Mouse (Mus musculus): Measurements from ENCODE around the gene Pstpip1. TPM values are rescaled to one million over a fixed set of nuclear protein-coding genes. Genes with fewer than 3 reads are reported as not detected.

Pstpip1 gene
- polyA plus RNA-seq, 1 experiment from 2014 or later, result 1.0 TPM

GRCm38 (mm10) chr9:56130536-56130935, 40.8 kb downstream of the Pstpip1 start:
- Histone ChIP-seq H3K9ac (replicated peaks; ENCODE audit: low read length) (no peak overlapping the region), H3K4me3 (replicated peaks; ENCODE audit: low read depth, low read length) (no peak overlapping the region), H3K4me2 (ENCODE audit: low read length) (no peak overlapping the region), H3K36me3 (ENCODE audit: control insufficient read depth, insufficient read depth, low read length) (peaks cover 76% of the 10 kb centered on the region), H3K9me3 (ENCODE audit: control insufficient read depth, low read length) (no peaks in the 10 kb centered on the region), H3K4me1 (ENCODE audit: control insufficient read depth, insufficient read depth, low read length) (no peaks in the 10 kb centered on the region), H3K27me3 (ENCODE audit: control insufficient read depth, insufficient read depth, low read length) (no peaks in the 10 kb centered on the region), H3K27ac (replicated peaks; ENCODE audit: low read depth, low read length) (no peak overlapping the region)
- WGBS, result 88% methylated on average over 4 of the region's 4 CpGs
- DNase-seq (no peak), ATAC-seq (ENCODE audit: low FRiP score, low TSS enrichment) (no peak)

GRCm38 (mm10) chr9:56131813-56132525, 42.2 kb downstream of the Pstpip1 start:
- Histone ChIP-seq H3K4me1 (ENCODE audit: control insufficient read depth, insufficient read depth, low read length) (no peaks in the 10 kb centered on the region), H3K27ac (replicated peaks; ENCODE audit: low read depth, low read length) (no peak overlapping the region), H3K4me3 (replicated peaks; ENCODE audit: low read depth, low read length) (no peak overlapping the region), H3K9me3 (ENCODE audit: control insufficient read depth, low read length) (no peaks in the 10 kb centered on the region), H3K36me3 (ENCODE audit: control insufficient read depth, insufficient read depth, low read length) (peaks cover 89% of the 10 kb centered on the region), H3K4me2 (ENCODE audit: low read length) (no peak overlapping the region), H3K27me3 (ENCODE audit: control insufficient read depth, insufficient read depth, low read length) (no peaks in the 10 kb centered on the region), H3K9ac (replicated peaks; ENCODE audit: low read length) (no peak overlapping the region)
- ATAC-seq (ENCODE audit: low FRiP score, low TSS enrichment), result no peak
- DNase-seq, result no peak
- 85% methylated on average over 10 of the region's 10 CpGs for WGBS

- H3K36me3 ChIP-seq (ENCODE audit: control insufficient read depth, insufficient read depth, low read length), result peaks cover 83% of the 10 kb centered on the region
- H3K4me1 ChIP-seq (ENCODE audit: control insufficient read depth, insufficient read depth, low read length), result no peaks in the 10 kb centered on the region
- no peaks in the 10 kb centered on the region for H3K27me3 ChIP-seq (ENCODE audit: control insufficient read depth, insufficient read depth, low read length)
- no peak overlapping the region for H3K9ac ChIP-seq (replicated peaks; ENCODE audit: low read length)
- no peak for DNase-seq
- 93% methylated on average over 5 of the region's 5 CpGs for WGBS
- no peak overlapping the region for H3K4me2 ChIP-seq (ENCODE audit: low read length)
- H3K27ac ChIP-seq (replicated peaks; ENCODE audit: low read depth, low read length), result no peak overlapping the region
- no peak for ATAC-seq (ENCODE audit: low FRiP score, low TSS enrichment)
- no peaks in the 10 kb centered on the region for H3K9me3 ChIP-seq (ENCODE audit: control insufficient read depth, low read length)
- H3K4me3 ChIP-seq (replicated peaks; ENCODE audit: low read depth, low read length), result no peak overlapping the region
Measured at GRCm38 (mm10) chr9:56133970-56134369, 44.2 kb downstream of the Pstpip1 start.

GRCm38 (mm10) chr9:56134614-56135013, 44.9 kb downstream of the Pstpip1 start:
- Histone ChIP-seq H3K27me3 (ENCODE audit: control insufficient read depth, insufficient read depth, low read length) (no peaks in the 10 kb centered on the region), H3K4me3 (replicated peaks; ENCODE audit: low read depth, low read length) (no peak overlapping the region), H3K9me3 (ENCODE audit: control insufficient read depth, low read length) (no peaks in the 10 kb centered on the region), H3K9ac (replicated peaks; ENCODE audit: low read length) (no peak overlapping the region), H3K27ac (replicated peaks; ENCODE audit: low read depth, low read length) (no peak overlapping the region), H3K4me1 (ENCODE audit: control insufficient read depth, insufficient read depth, low read length) (no peaks in the 10 kb centered on the region), H3K36me3 (ENCODE audit: control insufficient read depth, insufficient read depth, low read length) (peaks cover 81% of the 10 kb centered on the region), H3K4me2 (ENCODE audit: low read length) (no peak overlapping the region)
- DNase-seq (no peak), ATAC-seq (ENCODE audit: low FRiP score, low TSS enrichment) (no peak)
- WGBS, result 96% methylated on average over 4 of the region's 4 CpGs

GRCm38 (mm10) chr9:56135590-56136197, 45.9 kb downstream of the Pstpip1 start:
- no peak overlapping the region for H3K9ac ChIP-seq (replicated peaks; ENCODE audit: low read length)
- H3K36me3 ChIP-seq (ENCODE audit: control insufficient read depth, insufficient read depth, low read length), result peaks cover 77% of the 10 kb centered on the region
- H3K27ac ChIP-seq (replicated peaks; ENCODE audit: low read depth, low read length), result no peak overlapping the region
- H3K4me1 ChIP-seq (ENCODE audit: control insufficient read depth, insufficient read depth, low read length), result no peaks in the 10 kb centered on the region
- ATAC-seq (ENCODE audit: low FRiP score, low TSS enrichment) (no peak), DNase-seq (no peak)
- H3K4me3 ChIP-seq (replicated peaks; ENCODE audit: low read depth, low read length), result no peak overlapping the region
- H3K27me3 ChIP-seq (ENCODE audit: control insufficient read depth, insufficient read depth, low read length), result no peaks in the 10 kb centered on the region
- no peak overlapping the region for H3K4me2 ChIP-seq (ENCODE audit: low read length)
- WGBS, result 96% methylated on average over 4 of the region's 4 CpGs
- no peaks in the 10 kb centered on the region for H3K9me3 ChIP-seq (ENCODE audit: control insufficient read depth, low read length)

GRCm38 (mm10) chr9:56141776-56142175, 52.0 kb downstream of the Pstpip1 start:
- no peak overlapping the region for H3K27ac ChIP-seq (replicated peaks; ENCODE audit: low read depth, low read length)
- no peak overlapping the region for H3K9ac ChIP-seq (replicated peaks; ENCODE audit: low read length)

GRCm38 (mm10) chr9:56144366-56145003, 54.7 kb downstream of the Pstpip1 start:
- no peaks in the 10 kb centered on the region; the same call in 1 of the 2 replicates for H3K4me1 ChIP-seq (ENCODE audit: control insufficient read depth, insufficient read depth, low read length)
- no peak overlapping the region for H3K4me2 ChIP-seq (ENCODE audit: low read length)
- no peak overlapping the region for H3K9ac ChIP-seq (replicated peaks; ENCODE audit: low read length)
- H3K36me3 ChIP-seq (ENCODE audit: control insufficient read depth, insufficient read depth, low read length), result peaks cover 64% of the 10 kb centered on the region
- H3K4me3 ChIP-seq (replicated peaks; ENCODE audit: low read depth, low read length), result no peak overlapping the region
- H3K9me3 ChIP-seq (ENCODE audit: control insufficient read depth, low read length), result no peaks in the 10 kb centered on the region
- 96% methylated on average over 7 of the region's 7 CpGs for WGBS
- no peak for DNase-seq
- ATAC-seq (ENCODE audit: low FRiP score, low TSS enrichment), result no peak
- no peaks in the 10 kb centered on the region for H3K27me3 ChIP-seq (ENCODE audit: control insufficient read depth, insufficient read depth, low read length)
- H3K27ac ChIP-seq (replicated peaks; ENCODE audit: low read depth, low read length), result no peak overlapping the region

More at GRCm38 (mm10) chr9:56141776-56142175, 52.0 kb downstream of the Pstpip1 start:
- ATAC-seq (ENCODE audit: low FRiP score, low TSS enrichment) (no peak), DNase-seq (no peak)
- H3K27me3 ChIP-seq (ENCODE audit: control insufficient read depth, insufficient read depth, low read length), result no peaks in the 10 kb centered on the region
- no peak overlapping the region for H3K4me3 ChIP-seq (replicated peaks; ENCODE audit: low read depth, low read length)
- H3K4me1 ChIP-seq (ENCODE audit: control insufficient read depth, insufficient read depth, low read length), result no peaks in the 10 kb centered on the region
- no peaks in the 10 kb centered on the region for H3K9me3 ChIP-seq (ENCODE audit: control insufficient read depth, low read length)
- H3K36me3 ChIP-seq (ENCODE audit: control insufficient read depth, insufficient read depth, low read length), result peaks cover 74% of the 10 kb centered on the region
- 88% methylated on average over 9 of the region's 9 CpGs for WGBS
- no peak overlapping the region for H3K4me2 ChIP-seq (ENCODE audit: low read length)

- H3K4me2 ChIP-seq (ENCODE audit: low read length), result no peak overlapping the region
- no peak overlapping the region for H3K27ac ChIP-seq (replicated peaks; ENCODE audit: low read depth, low read length)
- no peaks in the 10 kb centered on the region for H3K9me3 ChIP-seq (ENCODE audit: control insufficient read depth, low read length)
- WGBS, result 97% methylated on average over 16 of the region's 16 CpGs
- H3K27me3 ChIP-seq (ENCODE audit: control insufficient read depth, insufficient read depth, low read length), result no peaks in the 10 kb centered on the region
- DNase-seq, result no peak
- H3K36me3 ChIP-seq (ENCODE audit: control insufficient read depth, insufficient read depth, low read length), result peaks cover 51% of the 10 kb centered on the region
- H3K9ac ChIP-seq (replicated peaks; ENCODE audit: low read length), result no peak overlapping the region
- no peak overlapping the region for H3K4me3 ChIP-seq (replicated peaks; ENCODE audit: low read depth, low read length)
- ATAC-seq (ENCODE audit: low FRiP score, low TSS enrichment), result no peak
- no peaks in the 10 kb centered on the region; the same call in 1 of the 2 replicates for H3K4me1 ChIP-seq (ENCODE audit: control insufficient read depth, insufficient read depth, low read length)
Measured at GRCm38 (mm10) chr9:56146326-56146923, 56.7 kb downstream of the Pstpip1 start.

Measured in midbrain, embryonic 14.5 days (tissue).